ENCODE assay signal across 8 mouse cellular contexts in the genomic region with DNA sequence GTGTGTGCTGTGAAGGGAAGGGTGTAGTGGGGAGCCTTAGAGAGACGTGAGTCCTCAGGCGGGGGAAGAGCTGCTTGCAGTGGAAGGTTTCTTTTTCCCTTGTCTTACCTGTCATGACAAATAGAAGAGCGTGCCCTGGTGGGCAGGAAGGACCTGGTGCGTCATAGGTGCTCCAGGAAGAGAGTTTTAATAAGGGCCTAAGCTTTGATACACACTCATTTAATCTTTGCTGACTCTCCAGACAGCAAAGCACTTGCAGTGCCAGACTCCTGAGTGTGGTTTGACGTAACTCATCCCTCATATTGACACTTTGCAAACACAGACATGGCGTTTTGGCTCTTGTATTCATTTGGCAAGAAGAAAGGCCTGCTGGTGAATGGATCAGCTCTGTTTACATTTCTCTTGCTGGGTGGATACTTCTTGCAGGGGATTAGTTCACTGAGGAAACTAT. TPM values are rescaled to one million over a fixed set of nuclear protein-coding genes. Genes with fewer than 3 reads are reported as not detected.
DNase-seq lines count a peak whose midpoint lies in the region; ATAC-seq and TF ChIP-seq lines count a peak whose summit lies in the region.

No protein-coding gene starts in this region.

- DNase-seq in liver, adult 2 months (ENCODE audit: extremely low read depth, low read depth, low spot score): peak; percentile 100
- no peak for DNase-seq in liver
- DNase-seq in large intestine, adult 2 months (ENCODE audit: low read depth, low spot score): peak; percentile 63
- no peak for DNase-seq in cerebellum, adult 9-10 months
- no peak for DNase-seq in hindbrain, embryonic 11.5 days (ENCODE audit: low spot score)

- ATAC-seq in stomach, embryonic 15.5 days (ENCODE audit: insufficient read depth, low FRiP score, low read depth): peak; percentile 88
- ATAC-seq in megakaryocyte, adult 5-6 weeks (ENCODE audit: poor library complexity, severe bottlenecking): no peak
- no peak for ATAC-seq in hindbrain, embryonic 11.5 days (ENCODE audit: low FRiP score)

- H3K27ac ChIP-seq in liver, adult 2 months (replicated peaks; ENCODE audit: insufficient read depth, low read depth, low read length): peak overlapping the region; percentile 94
- H3K27ac ChIP-seq in embryonic fibroblast, embryonic 13.5 days (ENCODE audit: insufficient read depth, low read length): peak overlapping the region; percentile 62
- H3K27ac ChIP-seq in stomach, embryonic 15.5 days: peak overlapping the region; percentile 93
- no peak overlapping the region for H3K27ac ChIP-seq in hindbrain, embryonic 11.5 days (ENCODE audit: low read depth, low read length)

- H3K36me3 ChIP-seq in liver, adult 2 months (ENCODE audit: control insufficient read depth, insufficient read depth, low read length): peaks cover 11% of the 10 kb centered on the region; the same call in 1 of the 2 replicates
- H3K36me3 ChIP-seq in stomach, embryonic 15.5 days: peaks cover 23% of the 10 kb centered on the region
- H3K36me3 ChIP-seq in hindbrain, embryonic 11.5 days (ENCODE audit: control insufficient read depth, insufficient read depth, low read length): no peaks in the 10 kb centered on the region

- TF ChIP-seq CTCF in liver, adult 2 months (IDR thresholded peaks at IDR 0.05; ENCODE audit: low read depth, low read length): no peak
- TF ChIP-seq CTCF in embryonic fibroblast, embryonic 13.5 days (IDR thresholded peaks at IDR 0.05; ENCODE audit: borderline replicate concordance, insufficient read depth, low read length): no peak

- H3K4me3 ChIP-seq in liver, adult 2 months (ENCODE audit: insufficient read depth, low read depth, low read length): no peak overlapping the region
- no peak overlapping the region for H3K4me3 ChIP-seq in embryonic fibroblast, embryonic 13.5 days (ENCODE audit: insufficient read depth, low read length)
- H3K4me3 ChIP-seq in stomach, embryonic 15.5 days (replicated peaks): peak overlapping the region; percentile 1; the same call in 1 of the 2 replicates
- no peak overlapping the region for H3K4me3 ChIP-seq in hindbrain, embryonic 11.5 days (ENCODE audit: low read depth, low read length)

- 12% methylated on average over 6 of the region's 6 CpGs for WGBS in liver, adult 2 months
- 10% methylated on average over 6 of the region's 6 CpGs for WGBS in large intestine, adult 2 months
- WGBS in stomach, embryonic 15.5 days: 22% methylated on average over 6 of the region's 6 CpGs
- 71% methylated on average over 6 of the region's 6 CpGs for WGBS in hindbrain, embryonic 11.5 days

- peak overlapping the region; percentile 53 for H3K9ac ChIP-seq in liver, adult 2 months (ENCODE audit: low read depth, low read length)
- no peak overlapping the region for H3K9ac ChIP-seq in stomach, embryonic 15.5 days
- no peak overlapping the region for H3K9ac ChIP-seq in hindbrain, embryonic 11.5 days (ENCODE audit: low read depth, low read length)

- no peaks in the 10 kb centered on the region for H3K27me3 ChIP-seq in liver, adult 2 months (ENCODE audit: control insufficient read depth, insufficient read depth, low read length)
- H3K27me3 ChIP-seq in stomach, embryonic 15.5 days (replicated peaks): no peaks in the 10 kb centered on the region
- H3K27me3 ChIP-seq in hindbrain, embryonic 11.5 days (ENCODE audit: control insufficient read depth, insufficient read depth, low read length): no peaks in the 10 kb centered on the region

- no peaks in the 10 kb centered on the region for H3K9me3 ChIP-seq in stomach, embryonic 15.5 days
- no peaks in the 10 kb centered on the region for H3K9me3 ChIP-seq in hindbrain, embryonic 11.5 days (ENCODE audit: control insufficient read depth, low read length)

- peaks cover 39% of the 10 kb centered on the region for H3K79me2 ChIP-seq in liver, adult 2 months (ENCODE audit: control insufficient read depth, insufficient read depth, low read length)

- TF ChIP-seq POLR2A in liver, adult 2 months (IDR thresholded peaks at IDR 0.05; ENCODE audit: extremely low read depth, insufficient read depth, low read length): no peak
- TF ChIP-seq POLR2A in embryonic fibroblast, embryonic 13.5 days (IDR thresholded peaks at IDR 0.05; ENCODE audit: low read depth, low read length): no peak

- peaks cover 51% of the 10 kb centered on the region for H3K4me1 ChIP-seq in liver, adult 2 months (ENCODE audit: control insufficient read depth, insufficient read depth, low read length)
- H3K4me1 ChIP-seq in embryonic fibroblast, embryonic 13.5 days (ENCODE audit: control insufficient read depth, insufficient read depth, low read length): peaks cover 17% of the 10 kb centered on the region
- peaks cover 28% of the 10 kb centered on the region for H3K4me1 ChIP-seq in stomach, embryonic 15.5 days
- H3K4me1 ChIP-seq in hindbrain, embryonic 11.5 days (replicated peaks; ENCODE audit: control insufficient read depth, insufficient read depth, low read length): no peaks in the 10 kb centered on the region

- peak overlapping the region; percentile 44 for H3K4me2 ChIP-seq in stomach, embryonic 15.5 days
- no peak overlapping the region for H3K4me2 ChIP-seq in hindbrain, embryonic 11.5 days (replicated peaks; ENCODE audit: low read depth, low read length)

RNA-seq across cellular contexts. Expression of a gene that starts 34.5 kb away (rescaled TPM):
- 56.7 and 94.2 TPM in 2 replicates for total RNA-seq in liver, adult 2 months (2014; rRNA removed)
- polyA plus RNA-seq in liver, adult 2 months (2012; rRNA removed): 109 and 149 TPM in 2 replicates
- polyA plus RNA-seq in embryonic fibroblast, embryonic 13.5 days (2011; ENCODE audit: insufficient read length, low read depth, missing spikeins): 107 TPM in 2 replicates
- 116 and 154 TPM in 2 replicates for polyA plus RNA-seq in large intestine, adult 2 months (2012; rRNA removed)
- 59.4 and 70.2 TPM in 2 replicates for polyA plus RNA-seq in stomach, embryonic 15.5 days (2015; fragmentation: Nextera tagmentation; extraction: Ambion mirVana)
- 59.0 and 73.3 TPM in 2 replicates for total RNA-seq in megakaryocyte, adult 5-6 weeks (2015)
- total RNA-seq in megakaryocyte, adult 5-6 weeks (2017): 49.1 and 66.8 TPM in 2 replicates
- polyA plus RNA-seq in hindbrain, embryonic 11.5 days (2014; fragmentation: Nextera tagmentation; extraction: Ambion mirVana): 76.5 and 82.5 TPM in 2 replicates

RNA-seq across cellular contexts. Expression of a gene that starts 34.5 kb away (rescaled TPM):
- 23.0 and 23.6 TPM in 2 replicates for total RNA-seq in liver, adult 2 months (2014; rRNA removed)
- polyA plus RNA-seq in liver, adult 2 months (2012; rRNA removed): 22.2 and 22.3 TPM in 2 replicates
- 35.4 and 38.5 TPM in 2 replicates for polyA plus RNA-seq in embryonic fibroblast, embryonic 13.5 days (2011; ENCODE audit: insufficient read length, low read depth, missing spikeins)
- polyA plus RNA-seq in large intestine, adult 2 months (2012; rRNA removed): 16.5 and 25.4 TPM in 2 replicates
- 22.6 and 27.8 TPM in 2 replicates for polyA plus RNA-seq in stomach, embryonic 15.5 days (2015; fragmentation: Nextera tagmentation; extraction: Ambion mirVana)
- total RNA-seq in megakaryocyte, adult 5-6 weeks (2015): 13.0 and 14.5 TPM in 2 replicates
- total RNA-seq in megakaryocyte, adult 5-6 weeks (2017): 32.3 and 37.8 TPM in 2 replicates
- 21.6 and 23.5 TPM in 2 replicates for polyA plus RNA-seq in hindbrain, embryonic 11.5 days (2014; fragmentation: Nextera tagmentation; extraction: Ambion mirVana)

RNA-seq across cellular contexts. Expression of a gene that starts 34.5 kb away (rescaled TPM):
- total RNA-seq in liver, adult 2 months (2014; rRNA removed): 26.0 and 27.9 TPM in 2 replicates
- 17.2 and 22.8 TPM in 2 replicates for polyA plus RNA-seq in liver, adult 2 months (2012; rRNA removed)
- 50.6 and 69.7 TPM in 2 replicates for polyA plus RNA-seq in embryonic fibroblast, embryonic 13.5 days (2011; ENCODE audit: insufficient read length, low read depth, missing spikeins)
- 25.0 and 25.7 TPM in 2 replicates for polyA plus RNA-seq in large intestine, adult 2 months (2012; rRNA removed)
- polyA plus RNA-seq in stomach, embryonic 15.5 days (2015; fragmentation: Nextera tagmentation; extraction: Ambion mirVana): 99.6 and 116 TPM in 2 replicates
- 47.1 and 52.4 TPM in 2 replicates for total RNA-seq in megakaryocyte, adult 5-6 weeks (2015)
- 23.7 and 33.9 TPM in 2 replicates for total RNA-seq in megakaryocyte, adult 5-6 weeks (2017)
- 120 and 123 TPM in 2 replicates for polyA plus RNA-seq in hindbrain, embryonic 11.5 days (2014; fragmentation: Nextera tagmentation; extraction: Ambion mirVana)

Comparison
In these comparisons a context has a peak if more than half of its experiments do, and no peak if none do; other contexts are left out.
1. DNase-seq: peak in liver, adult 2 months (single experiment) and large intestine, adult 2 months (single experiment); none in liver (single experiment), cerebellum, adult 9-10 months (single experiment) and hindbrain, embryonic 11.5 days (single experiment).